Mouse (Mus musculus) spleen, adult 10 weeks (tissue): ENCODE measurements around the gene Tnmd. TPM values are rescaled to one million over a fixed set of nuclear protein-coding genes. Genes with fewer than 3 reads are reported as not detected.

ENCODE experiments used
- polyA plus RNA-seq: library from polyadenylated mRNA; stranded (reverse); fragments of 350-450 nt; fragmentation: Illumina TruSeq; extraction: RNeasy Lipid Tissue Mini Kit (QIAGEN cat#74804); gene quantifications from one replicate; pipeline ENCODE4 v1.2.3, GENCODE M21; 2015; ENCODE audit warnings: low replicate concordance; ENCODE audit not compliant: insufficient read depth

Tnmd gene
- not detected for polyA plus RNA-seq

DNA sequence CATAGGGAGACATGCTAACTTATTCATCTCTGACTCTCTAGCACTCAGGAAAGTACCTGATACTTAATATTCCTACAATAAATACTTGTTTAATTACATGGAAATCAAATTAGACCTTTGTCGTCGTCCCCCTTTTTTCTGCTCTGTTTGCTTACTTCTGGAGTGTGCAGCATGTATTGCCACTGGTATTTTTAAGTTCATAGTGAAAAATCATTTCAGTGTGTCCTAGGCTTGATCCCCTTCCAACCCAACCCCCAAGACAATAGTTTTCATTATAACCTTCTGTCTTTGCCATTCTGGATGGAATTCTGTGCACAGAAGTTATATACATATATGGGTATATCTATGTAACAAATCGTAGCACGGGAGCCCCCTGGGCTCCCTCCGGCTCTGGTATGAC, at the start of gene Tnmd:
Gene Tnmd (plus strand): TSS at position 301 of the 400 bp plus-strand sequence.

DNA sequence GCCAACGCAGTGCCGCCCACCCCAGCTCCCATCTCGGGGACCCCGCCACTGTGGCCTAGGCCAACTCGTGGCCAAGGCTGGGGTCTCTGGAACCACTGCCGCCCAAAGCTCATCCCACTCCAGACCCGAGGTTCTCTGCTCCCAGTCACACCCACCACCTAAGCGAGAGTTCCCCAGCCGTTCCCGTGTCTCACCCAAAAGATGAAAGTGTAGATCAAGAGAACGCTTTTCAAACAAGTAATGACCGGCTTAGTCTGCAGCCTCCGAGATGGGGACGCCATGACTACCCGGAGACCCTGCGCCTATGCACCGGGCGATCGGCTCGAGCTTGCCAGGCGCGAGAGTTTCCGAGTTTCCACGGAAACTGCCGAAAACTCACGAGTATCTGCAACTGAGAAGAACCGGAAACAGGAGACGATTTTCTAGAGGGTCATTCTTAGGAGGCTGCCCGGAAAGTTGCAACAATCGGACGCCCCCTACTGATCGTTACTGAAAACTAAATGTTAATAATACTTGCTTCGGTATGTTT, 47.3 kb downstream of the Tnmd start, which contains the start of gene Tspan6:
Gene Tspan6 (minus strand): TSS at position 416 of the 529 bp plus-strand sequence.

DNA sequence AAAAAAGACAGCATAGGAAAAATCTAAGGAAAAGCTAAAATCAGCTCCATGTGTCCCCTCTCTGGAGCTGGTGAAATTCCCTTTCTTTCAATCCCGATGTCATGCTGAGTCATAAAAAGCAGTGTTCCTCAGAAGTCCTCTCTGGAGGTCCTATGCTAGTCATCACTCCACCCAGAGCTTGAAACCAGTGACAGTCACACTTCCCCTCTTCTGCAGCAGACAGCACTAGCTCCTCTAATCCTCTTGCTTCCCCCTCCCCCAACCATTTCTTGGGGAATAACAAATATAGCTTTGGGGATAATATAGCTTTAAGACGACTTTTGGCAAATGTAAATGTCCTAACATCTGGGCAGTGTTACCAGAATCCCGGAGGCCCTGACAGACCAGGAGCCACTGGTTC, 57.5 kb downstream of the Tnmd start, which contains the start of gene Srpx2:
Gene Srpx2 (plus strand): TSS at position 166 of the 400 bp plus-strand sequence.

Other genes with a start within 250 kb of the Tnmd start
- gene Pcdh19, start 162.0 kb upstream of the Tnmd start, polyA plus RNA-seq: 0.51 TPM
- 12.4 TPM for gene Tspan6, start 47.4 kb downstream of the Tnmd start, polyA plus RNA-seq
- 1.6 TPM for gene Srpx2, start 57.4 kb downstream of the Tnmd start, polyA plus RNA-seq
- gene Sytl4, start 130.8 kb downstream of the Tnmd start, polyA plus RNA-seq: 3.3 TPM
- 46.0 TPM for gene Cstf2, start 208.2 kb downstream of the Tnmd start, polyA plus RNA-seq